Mouse (Mus musculus) lung, postnatal 0 days (tissue): ENCODE results near the gene Pik3r1. TPM values are rescaled to one million over a fixed set of nuclear protein-coding genes. Genes with fewer than 3 reads are reported as not detected.
A peak's percentile ranks its signal among the peaks of the same experiment; 100 is the strongest.

Experiments
- ATAC-seq: fragments of 200-750 bp; cut with Nextera tagmentation; 2 replicates; pipeline ENCODE4 v1.8.0; 2017; ENCODE audit warnings: moderate library complexity
- DNase-seq: peaks from one replicate; pipeline ENCODE4 v3.0.0-alpha.2; 2016; ENCODE audit warnings: low spot score
- H3K27ac ChIP-seq: fragments of 300-500 bp; sonication (generic); 2 replicates; pipeline ENCODE4 v1.5.1; 2014; ENCODE audit warnings: antibody characterized with exemption, mild to moderate bottlenecking, low read length, mixed read lengths
- H3K27me3 ChIP-seq: fragments of 300-500 bp; sonication (generic); replicated peaks from 2 replicates; pipeline ENCODE4 v1.6.1; 2014; ENCODE audit warnings: low read length, mixed read lengths; ENCODE audit not compliant: insufficient read depth
- H3K36me3 ChIP-seq: fragments of 300-500 bp; sonication (generic); 2 replicates; pipeline ENCODE4 v1.6.1; 2014; ENCODE audit warnings: low read length, mixed read lengths; ENCODE audit not compliant: insufficient read depth
- H3K4me1 ChIP-seq: fragments of 300-500 bp; sonication (generic); 2 replicates; pipeline ENCODE4 v1.6.1; 2014; ENCODE audit warnings: antibody characterized with exemption, low read depth, low read length, mixed read lengths; ENCODE audit not compliant: insufficient read depth
- H3K4me2 ChIP-seq: fragments of 300-500 bp; sonication (generic); replicated peaks from 2 replicates; pipeline ENCODE4 v1.6.1; 2014; ENCODE audit warnings: low read depth, mild to moderate bottlenecking, low read length, moderate library complexity, mixed read lengths
- H3K4me3 ChIP-seq: fragments of 300-500 bp; sonication (generic); 2 replicates; pipeline ENCODE4 v1.5.1; 2014; ENCODE audit warnings: low read depth, low read length
- H3K9ac ChIP-seq: fragments of 300-500 bp; sonication (generic); replicated peaks from 2 replicates; pipeline ENCODE4 v1.6.1; 2014; ENCODE audit warnings: low read depth, mild to moderate bottlenecking
- H3K9me3 ChIP-seq: fragments of 300-500 bp; sonication (generic); 2 replicates; pipeline ENCODE4 v1.6.1; 2016; ENCODE audit warnings: low read length, mixed read lengths
- CTCF ChIP-seq: IDR thresholded peaks from 2 replicates; pipeline ENCODE4 v1.5.1; 2016; ENCODE audit warnings: antibody characterized with exemption, mild to moderate bottlenecking
- EP300 ChIP-seq: IDR thresholded peaks from 2 replicates; pipeline ENCODE4 v1.6.1; 2016; ENCODE audit warnings: antibody characterized with exemption, mild to moderate bottlenecking, control low read depth
- WGBS: fragments of 180-500 bp; shearing (Covaris S2); extraction: QIAGEN DNeasy Blood & Tissue Kit; methylation state at CpG from one replicate; pipeline ENCODE4 v1.1.7; 2014; 5-methylcytosine and 5-hydroxymethylcytosine counted together
- polyA plus RNA-seq: library from polyadenylated mRNA; unstranded; fragments of >200 nt; fragmentation: Nextera tagmentation; extraction: Ambion mirVana; gene quantifications from 2 replicates; pipeline ENCODE4 v1.2.1, GENCODE M21; 2015

Gene Pik3r1
- polyA plus RNA-seq, 1 experiment from 2014 or later, result 28.1 TPM

- no peaks in the 10 kb centered on the region for H3K27me3 ChIP-seq
- no peaks in the 10 kb centered on the region for H3K36me3 ChIP-seq
- H3K27ac ChIP-seq, result peak overlapping the region; percentile 52; the same call in 1 of the 2 replicates
- DNase-seq, result peak; percentile 48
- 41% methylated on average over 16 of the region's 16 CpGs for WGBS
- 0 out of 2 replicates have a peak, but pooled peaks have one; percentile 12 for TF ChIP-seq EP300
- no peak for TF ChIP-seq CTCF
- peak overlapping the region; percentile 15; the same call in 1 of the 2 replicates for H3K4me2 ChIP-seq
- H3K4me1 ChIP-seq, result peaks cover 31% of the 10 kb centered on the region
- no peaks in the 10 kb centered on the region for H3K9me3 ChIP-seq
- no peak overlapping the region for H3K9ac ChIP-seq
- no peak overlapping the region for H3K4me3 ChIP-seq
- ATAC-seq, result no peak; the same call in 1 of the 2 replicates
Measured at GRCm38 (mm10) chr13:101736521-101737387, 31.3 kb downstream of the Pik3r1 start.

DNA sequence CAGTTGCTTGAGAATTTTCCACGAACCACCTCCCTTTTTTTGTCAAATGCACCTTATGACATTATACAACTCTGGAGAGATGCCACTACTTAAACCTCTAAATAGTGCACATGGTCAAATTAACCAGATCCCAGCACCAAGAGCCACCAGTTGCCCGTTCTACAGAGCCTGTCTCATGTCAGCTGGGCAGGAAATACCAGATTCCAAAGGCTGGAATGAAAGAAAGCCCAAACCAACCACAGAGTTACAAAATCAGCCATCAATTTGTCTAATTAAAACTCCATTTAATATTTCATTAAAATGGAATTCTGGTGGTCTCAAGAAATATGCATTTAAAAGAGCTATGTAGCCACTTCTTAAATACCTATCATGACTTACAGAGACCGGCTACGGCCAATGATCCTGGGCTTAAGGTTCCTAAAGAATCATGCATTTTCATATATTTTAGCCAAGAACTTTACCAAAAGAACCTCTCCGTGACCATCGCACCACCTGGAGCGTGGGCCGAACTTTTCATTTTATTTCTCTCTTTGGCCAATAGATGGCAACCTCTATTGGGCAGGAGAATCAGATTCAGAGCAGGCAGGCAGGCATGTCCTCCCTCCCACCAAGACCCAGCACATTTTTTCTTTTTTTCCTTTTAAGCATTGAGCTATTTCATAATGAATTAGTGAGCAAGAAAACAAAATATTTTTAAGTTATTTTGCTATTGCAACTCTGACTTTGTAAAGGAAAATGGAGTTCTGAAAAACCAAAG, 32.5 kb downstream of the Pik3r1 start:
- H3K4me3 ChIP-seq, result no peak overlapping the region
- no peaks in the 10 kb centered on the region for H3K9me3 ChIP-seq
- H3K9ac ChIP-seq, result no peak overlapping the region
- ATAC-seq (no peak; the same call in 1 of the 2 replicates), DNase-seq (peak; percentile 83)
- WGBS, result 46% methylated on average over 8 of the region's 8 CpGs
- TF ChIP-seq EP300 (no peak), CTCF (peak; percentile 77)
- no peaks in the 10 kb centered on the region for H3K36me3 ChIP-seq
- no peak overlapping the region for H3K4me2 ChIP-seq
- H3K4me1 ChIP-seq, result peaks cover 31% of the 10 kb centered on the region
- H3K27me3 ChIP-seq, result no peaks in the 10 kb centered on the region
- peak overlapping the region; percentile 52; the same call in 1 of the 2 replicates for H3K27ac ChIP-seq

DNA sequence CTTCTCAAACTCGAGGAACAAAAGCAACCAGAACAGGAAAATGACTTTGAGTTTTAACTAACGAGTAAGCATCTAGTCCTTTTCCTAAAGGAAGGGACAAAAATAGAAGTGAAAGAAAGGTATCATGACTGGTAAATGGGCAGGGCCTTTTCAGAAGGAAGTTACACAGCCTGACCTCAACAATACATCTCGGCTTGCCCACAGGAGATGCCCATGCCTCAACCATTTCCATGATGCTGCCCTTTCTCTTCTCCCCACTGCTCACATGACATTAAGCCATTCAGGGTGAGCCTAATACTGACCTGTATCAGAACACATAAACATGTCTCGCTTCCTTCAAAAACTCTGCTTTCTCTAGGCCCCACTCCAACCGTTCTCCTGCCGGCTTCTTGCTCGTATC, 33.8 kb downstream of the Pik3r1 start:
- no peak overlapping the region for H3K4me3 ChIP-seq
- WGBS, result 74% methylated on average over 7 of the region's 7 CpGs

DNA sequence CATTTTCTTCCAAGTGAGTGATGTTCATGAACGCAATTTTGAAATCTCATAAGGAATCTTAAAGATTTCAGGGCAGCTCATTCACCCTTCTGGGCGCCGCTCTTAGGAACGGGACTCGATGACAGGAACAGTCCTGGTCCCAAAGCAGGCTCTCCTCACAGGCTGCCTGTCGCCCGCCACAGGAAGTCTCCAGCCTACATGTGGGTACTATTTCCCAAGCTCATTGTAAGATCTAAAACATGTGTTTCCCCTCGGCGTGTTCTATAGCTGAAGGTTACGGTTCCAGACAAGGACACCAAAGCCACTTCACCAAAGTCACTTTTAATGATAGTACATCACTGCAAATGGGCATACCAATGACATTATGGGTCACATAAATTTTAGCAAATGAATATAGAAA, 35.3 kb downstream of the Pik3r1 start:
- TF ChIP-seq EP300 (no peak), CTCF (no peak)
- 54% methylated on average over 10 of the region's 10 CpGs for WGBS
- Histone ChIP-seq H3K4me1 (peaks cover 34% of the 10 kb centered on the region; the same call in 1 of the 2 replicates), H3K4me2 (no peak overlapping the region), H3K27me3 (no peaks in the 10 kb centered on the region), H3K9me3 (no peaks in the 10 kb centered on the region), H3K36me3 (no peaks in the 10 kb centered on the region), H3K4me3 (no peak overlapping the region), H3K27ac (peak overlapping the region; percentile 59), H3K9ac (no peak overlapping the region)
- ATAC-seq (no peak; the same call in 1 of the 2 replicates), DNase-seq (no peak)

More for the DNA sequence above, 33.8 kb downstream of the Pik3r1 start:
- H3K27me3 ChIP-seq, result no peaks in the 10 kb centered on the region
- H3K27ac ChIP-seq, result no peak overlapping the region
- no peaks in the 10 kb centered on the region for H3K9me3 ChIP-seq
- no peak for ATAC-seq
- peaks cover 35% of the 10 kb centered on the region; the same call in 1 of the 2 replicates for H3K4me1 ChIP-seq
- no peaks in the 10 kb centered on the region for H3K36me3 ChIP-seq
- DNase-seq, result no peak
- no peak overlapping the region for H3K9ac ChIP-seq
- TF ChIP-seq EP300 (no peak), CTCF (no peak)
- no peak overlapping the region for H3K4me2 ChIP-seq

DNA sequence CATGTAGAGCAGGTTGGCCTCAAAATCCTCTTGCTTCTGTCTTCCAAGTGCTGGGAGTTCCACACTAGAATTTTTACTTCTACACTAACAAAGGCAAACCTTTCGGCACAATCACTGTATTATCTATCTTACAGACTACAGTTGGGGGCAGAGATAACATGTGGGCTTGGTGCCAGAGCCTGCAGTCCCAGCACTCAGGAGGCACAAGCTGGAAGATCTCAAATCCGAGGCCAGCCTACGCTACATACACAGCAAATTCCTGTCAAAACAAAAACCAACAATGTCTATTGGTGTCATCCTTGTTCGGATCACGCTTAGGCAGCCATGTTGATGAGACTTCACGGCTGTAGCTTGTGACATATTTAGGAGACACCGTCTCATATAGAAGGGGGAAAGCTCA, 36.2 kb downstream of the Pik3r1 start:
- Histone ChIP-seq H3K4me3 (no peak overlapping the region), H3K4me1 (peaks cover 31% of the 10 kb centered on the region; the same call in 1 of the 2 replicates), H3K4me2 (no peak overlapping the region), H3K27ac (no peak overlapping the region), H3K27me3 (no peaks in the 10 kb centered on the region), H3K36me3 (no peaks in the 10 kb centered on the region), H3K9ac (no peak overlapping the region), H3K9me3 (no peaks in the 10 kb centered on the region)
- DNase-seq (no peak), ATAC-seq (peak; percentile 11; the same call in 1 of the 2 replicates)
- TF ChIP-seq EP300 (no peak; the same call in 1 of the 2 replicates), CTCF (no peak)
- 58% methylated on average over 7 of the region's 7 CpGs for WGBS

GRCm38 (mm10) chr13:101730351-101730750, 37.7 kb downstream of the Pik3r1 start:
- DNase-seq, result no peak
- no peak for TF ChIP-seq EP300
- no peak for TF ChIP-seq CTCF
- 78% methylated on average over 8 of the region's 8 CpGs for WGBS
- Histone ChIP-seq H3K27ac (0 out of 2 replicates have a peak overlapping the region, but pooled peaks have one; percentile 15), H3K4me3 (no peak overlapping the region), H3K36me3 (no peaks in the 10 kb centered on the region), H3K4me2 (no peak overlapping the region), H3K4me1 (peaks cover 23% of the 10 kb centered on the region; the same call in 1 of the 2 replicates), H3K27me3 (no peaks in the 10 kb centered on the region), H3K9me3 (no peaks in the 10 kb centered on the region), H3K9ac (no peak overlapping the region)
- ATAC-seq, result no peak
